In genomic region chr1:92730576-92730975, GRCm38 (mm10) we compare ENCODE assay signal across 17 mouse cellular contexts.
DNase-seq lines count a peak whose midpoint lies in the region; ATAC-seq and TF ChIP-seq lines count a peak whose summit lies in the region.
"Had no signal": no experiment of that assay in that cellular context is flagged by ENCODE, and none has a peak within 500 bp of the region (broad histone marks: within the 10 kb centered on the region; RNA-seq: fewer than 3 reads in every experiment).

No protein-coding gene starts in this region.

- peak; percentile 44 for DNase-seq in embryonic facial prominence, embryonic 14.5 days (ENCODE audit: low spot score)
- DNase-seq in embryonic facial prominence, embryonic 10.5 days (ENCODE audit: low spot score): no peak
- DNase-seq in midbrain, postnatal 0 days (ENCODE audit: low spot score): peak; percentile 63
- peak; percentile 44 to 48 for DNase-seq in layer of hippocampus, adult 8-10 months (ENCODE audit: low spot score in 2 of 2)
- DNase-seq in lung, postnatal 4 days: no peak
- no peak for DNase-seq in gastrocnemius, postnatal 10 days
- DNase-seq: adrenal gland, adult 8-10 months; right cerebral cortex, postnatal 14 days; thymus, postnatal 36 days had no signal

- no peak overlapping the region for H3K4me2 ChIP-seq in embryonic facial prominence, embryonic 14.5 days (ENCODE audit: low read depth, low read length)
- H3K4me2 ChIP-seq in midbrain, postnatal 0 days (ENCODE audit: low read depth, low read length, poor library complexity, severe bottlenecking): no peak overlapping the region
- no peak overlapping the region for H3K4me2 ChIP-seq in midbrain, embryonic 13.5 days (replicated peaks)
- H3K4me2 ChIP-seq: heart, embryonic 15.5 days; hindbrain, embryonic 12.5 days; liver, embryonic 12.5 days; lung, embryonic 15.5 days had no signal

- H3K36me3 ChIP-seq in embryonic facial prominence, embryonic 14.5 days (ENCODE audit: control insufficient read depth, insufficient read depth, low read length): no peaks in the 10 kb centered on the region
- H3K36me3 ChIP-seq in embryonic facial prominence, embryonic 10.5 days (replicated peaks): no peaks in the 10 kb centered on the region
- no peaks in the 10 kb centered on the region for H3K36me3 ChIP-seq in midbrain, postnatal 0 days (ENCODE audit: insufficient read depth, low read length)
- no peaks in the 10 kb centered on the region for H3K36me3 ChIP-seq in midbrain, embryonic 13.5 days
- H3K36me3 ChIP-seq: heart, embryonic 15.5 days; hindbrain, embryonic 12.5 days; liver, embryonic 12.5 days; lung, embryonic 15.5 days had no signal

- no peak for TF ChIP-seq CTCF in midbrain, postnatal 0 days (IDR thresholded peaks at IDR 0.05)

- H3K9me3 ChIP-seq in embryonic facial prominence, embryonic 14.5 days (ENCODE audit: control insufficient read depth, low read length): no peaks in the 10 kb centered on the region
- no peaks in the 10 kb centered on the region for H3K9me3 ChIP-seq in embryonic facial prominence, embryonic 10.5 days
- H3K9me3 ChIP-seq in midbrain, postnatal 0 days (ENCODE audit: low read length): no peaks in the 10 kb centered on the region
- H3K9me3 ChIP-seq in midbrain, embryonic 13.5 days: no peaks in the 10 kb centered on the region
- H3K9me3 ChIP-seq: heart, embryonic 15.5 days; hindbrain, embryonic 12.5 days; liver, embryonic 12.5 days; lung, embryonic 15.5 days had no signal

- H3K27ac ChIP-seq in embryonic facial prominence, embryonic 14.5 days (replicated peaks; ENCODE audit: low read depth, low read length): no peak overlapping the region
- no peak overlapping the region for H3K27ac ChIP-seq in embryonic facial prominence, embryonic 10.5 days (replicated peaks)
- no peak overlapping the region for H3K27ac ChIP-seq in midbrain, postnatal 0 days (ENCODE audit: low read depth, low read length)
- H3K27ac ChIP-seq in midbrain, embryonic 13.5 days: no peak overlapping the region
- H3K27ac ChIP-seq: heart, embryonic 15.5 days; hindbrain, embryonic 12.5 days; kidney, postnatal 0 days; liver, embryonic 12.5 days; lung, embryonic 15.5 days had no signal

- WGBS in embryonic facial prominence, embryonic 14.5 days: 46% methylated on average over 6 of the region's 6 CpGs
- WGBS in embryonic facial prominence, embryonic 10.5 days: 73% methylated on average over 6 of the region's 6 CpGs
- WGBS in midbrain, postnatal 0 days: 65% methylated on average over 6 of the region's 6 CpGs
- WGBS in midbrain, embryonic 13.5 days: 70% methylated on average over 6 of the region's 6 CpGs

- no peak for ATAC-seq in embryonic facial prominence, embryonic 14.5 days (ENCODE audit: low read depth)
- ATAC-seq in midbrain, postnatal 0 days (ENCODE audit: low FRiP score): no peak
- ATAC-seq in midbrain, embryonic 13.5 days: no peak
- ATAC-seq: intestine, embryonic 16.5 days; liver, embryonic 12.5 days; midbrain, embryonic 16.5 days had no signal

- peaks cover 12% of the 10 kb centered on the region; the same call in 1 of the 2 replicates for H3K4me1 ChIP-seq in embryonic facial prominence, embryonic 14.5 days (ENCODE audit: control insufficient read depth, insufficient read depth, low read length)
- peaks cover 3% of the 10 kb centered on the region; the same call in 1 of the 2 replicates for H3K4me1 ChIP-seq in embryonic facial prominence, embryonic 10.5 days
- H3K4me1 ChIP-seq in midbrain, postnatal 0 days (ENCODE audit: insufficient read depth, low read length): peaks cover 4% of the 10 kb centered on the region; the same call in 1 of the 2 replicates
- peaks cover 14% of the 10 kb centered on the region for H3K4me1 ChIP-seq in midbrain, embryonic 13.5 days (replicated peaks)
- H3K4me1 ChIP-seq: liver, embryonic 12.5 days; lung, embryonic 15.5 days had no signal

- no peak overlapping the region for H3K9ac ChIP-seq in embryonic facial prominence, embryonic 14.5 days (ENCODE audit: low read depth, low read length)
- no peak overlapping the region for H3K9ac ChIP-seq in midbrain, postnatal 0 days (replicated peaks; ENCODE audit: low read length, poor library complexity, severe bottlenecking)
- no peak overlapping the region for H3K9ac ChIP-seq in midbrain, embryonic 13.5 days (replicated peaks)
- H3K9ac ChIP-seq: heart, embryonic 15.5 days; hindbrain, embryonic 12.5 days; liver, embryonic 12.5 days; lung, embryonic 15.5 days had no signal

- no peaks in the 10 kb centered on the region for H3K27me3 ChIP-seq in embryonic facial prominence, embryonic 14.5 days (replicated peaks; ENCODE audit: control insufficient read depth, insufficient read depth, low read length)
- no peaks in the 10 kb centered on the region for H3K27me3 ChIP-seq in embryonic facial prominence, embryonic 10.5 days (replicated peaks; ENCODE audit: low read depth, poor library complexity, severe bottlenecking)
- no peaks in the 10 kb centered on the region for H3K27me3 ChIP-seq in midbrain, postnatal 0 days (ENCODE audit: insufficient read depth, low read length)
- no peaks in the 10 kb centered on the region for H3K27me3 ChIP-seq in midbrain, embryonic 13.5 days
- H3K27me3 ChIP-seq: heart, embryonic 15.5 days; hindbrain, embryonic 12.5 days; liver, embryonic 12.5 days; lung, embryonic 15.5 days had no signal

- H3K4me3 ChIP-seq in embryonic facial prominence, embryonic 14.5 days (ENCODE audit: low read depth, low read length): no peak overlapping the region
- no peak overlapping the region for H3K4me3 ChIP-seq in embryonic facial prominence, embryonic 10.5 days
- H3K4me3 ChIP-seq in midbrain, postnatal 0 days (ENCODE audit: low read depth, low read length): no peak overlapping the region
- no peak overlapping the region for H3K4me3 ChIP-seq in midbrain, embryonic 13.5 days (replicated peaks)
- H3K4me3 ChIP-seq: heart, embryonic 15.5 days; hindbrain, embryonic 12.5 days; liver, embryonic 12.5 days; lung, embryonic 15.5 days had no signal

Comparison
In these comparisons a context has a peak if more than half of its experiments do, and no peak if none do; other contexts are left out.
1. DNase-seq: peak in embryonic facial prominence, embryonic 14.5 days (single experiment), midbrain, postnatal 0 days (single experiment) and layer of hippocampus, adult 8-10 months (2 of 2); none in embryonic facial prominence, embryonic 10.5 days (single experiment), lung, postnatal 4 days (0 of 2) and gastrocnemius, postnatal 10 days (single experiment).